Mouse (Mus musculus): ENCODE data around the gene Tmem80.

GRCm38 (mm10) chr7:141324686-141325085, 2.9 kb upstream of the Tmem80 start:
- TF ChIP-seq POLR2A (IDR thresholded peaks at IDR 0.05; ENCODE audit: insufficient read length, low read depth) (no peak), MAX (IDR thresholded peaks at IDR 0.05; ENCODE audit: low read depth) (no peak)

All from myocyte (in vitro differentiated cells).